Mouse (Mus musculus) embryonic facial prominence, embryonic 13.5 days (tissue): Measurements from ENCODE around the gene Cldn1. TPM values are rescaled to one million over a fixed set of nuclear protein-coding genes. Genes with fewer than 3 reads are reported as not detected.

Experiments used
- polyA plus RNA-seq: library from polyadenylated mRNA; unstranded; fragments of >200 nt; fragmentation: Nextera tagmentation; extraction: Ambion mirVana; gene quantifications from 2 replicates; pipeline ENCODE4 v1.2.1, GENCODE M21; 2015

The Cldn1 gene
- polyA plus RNA-seq, 1 experiment from 2014 or later, result 14.1 TPM

Other genes starting within 250 kb of the Cldn1 start
- gene Cldn16, start 91.3 kb upstream of the Cldn1 start, polyA plus RNA-seq, result not detected in 2 replicates
- not detected in 2 replicates for gene Tmem207, start 154.9 kb upstream of the Cldn1 start, polyA plus RNA-seq
- gene Il1rap, start 209.9 kb upstream of the Cldn1 start, polyA plus RNA-seq, result 5.8 and 8.2 TPM in 2 replicates